Mouse (Mus musculus): ENCODE data around the gene Rpl10a. TPM values are rescaled to one million over a fixed set of nuclear protein-coding genes. Genes with fewer than 3 reads are reported as not detected.
A peak's percentile ranks its signal among the peaks of the same experiment; 100 is the strongest.

The Rpl10a gene
- polyA plus RNA-seq, 1 experiment: 618 TPM

DNA sequence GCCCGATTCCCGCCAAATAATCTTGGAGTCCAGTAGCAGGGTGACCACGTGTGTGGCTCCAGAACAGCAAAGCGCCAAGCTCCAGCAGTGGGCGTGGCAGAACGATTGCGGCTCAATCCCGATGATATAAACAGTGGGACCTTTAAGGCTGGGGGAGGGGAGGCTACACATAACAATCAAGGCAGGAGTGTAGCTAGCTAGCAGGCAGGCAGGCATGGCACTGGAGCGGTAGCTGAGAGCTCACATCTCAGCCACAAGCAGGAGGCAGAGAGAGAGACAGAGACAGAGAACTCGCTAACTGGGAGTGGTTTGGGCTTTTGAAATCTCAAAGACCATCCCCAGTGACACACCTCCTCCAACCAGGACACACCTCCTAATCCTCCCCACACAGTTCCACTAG, 23.1 kb upstream of the Rpl10a start:
- H3K4me3 ChIP-seq (ENCODE audit: insufficient read depth, low read length): no peak overlapping the region
- no peaks in the 10 kb centered on the region for H3K4me1 ChIP-seq (ENCODE audit: control insufficient read depth, insufficient read depth, low read length)
- TF ChIP-seq POLR2A (IDR thresholded peaks at IDR 0.05; ENCODE audit: borderline replicate concordance, low read depth, low read length) (no peak), CTCF (IDR thresholded peaks at IDR 0.05; ENCODE audit: low read depth, low read length) (no peak)
- no peak overlapping the region for H3K27ac ChIP-seq (ENCODE audit: insufficient read depth, low read depth, low read length)

- no peak overlapping the region for H3K27ac ChIP-seq (ENCODE audit: insufficient read depth, low read depth, low read length)
- no peak overlapping the region for H3K4me3 ChIP-seq (ENCODE audit: insufficient read depth, low read length)
- no peaks in the 10 kb centered on the region for H3K4me1 ChIP-seq (ENCODE audit: control insufficient read depth, insufficient read depth, low read length)
Measured at GRCm38 (mm10) chr17:28308297-28309195, 19.7 kb upstream of the Rpl10a start.

DNA sequence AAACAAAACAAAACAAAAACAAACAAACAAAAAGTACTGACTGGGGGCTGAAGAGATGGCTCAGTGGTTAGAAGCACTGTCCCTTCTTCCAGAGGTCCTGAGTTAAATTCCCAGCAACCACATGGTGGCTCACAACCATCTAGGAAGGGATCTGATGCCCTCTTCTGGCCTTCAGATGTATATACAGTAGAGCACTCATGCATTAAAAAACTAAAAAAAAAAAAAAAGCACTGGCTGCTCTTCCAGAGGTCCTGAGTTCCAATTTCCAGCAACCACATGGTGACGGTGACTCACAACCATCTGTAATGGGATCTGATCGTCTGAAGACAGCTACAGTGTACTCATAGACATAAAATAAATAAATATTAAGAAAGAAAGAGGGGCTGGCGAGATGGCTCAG, 17.4 kb upstream of the Rpl10a start:
- H3K4me1 ChIP-seq (ENCODE audit: control insufficient read depth, insufficient read depth, low read length): peaks cover 2% of the 10 kb centered on the region
- no peak overlapping the region for H3K4me3 ChIP-seq (ENCODE audit: insufficient read depth, low read length)
- H3K27ac ChIP-seq (ENCODE audit: insufficient read depth, low read depth, low read length): no peak overlapping the region
- TF ChIP-seq POLR2A (IDR thresholded peaks at IDR 0.05; ENCODE audit: borderline replicate concordance, low read depth, low read length): no peak
- no peak for TF ChIP-seq CTCF (IDR thresholded peaks at IDR 0.05; ENCODE audit: low read depth, low read length)

More at GRCm38 (mm10) chr17:28308297-28309195, 19.7 kb upstream of the Rpl10a start:
- TF ChIP-seq POLR2A (IDR thresholded peaks at IDR 0.05; ENCODE audit: borderline replicate concordance, low read depth, low read length): no peak
- TF ChIP-seq CTCF (IDR thresholded peaks at IDR 0.05; ENCODE audit: low read depth, low read length): peak; percentile 62

DNA sequence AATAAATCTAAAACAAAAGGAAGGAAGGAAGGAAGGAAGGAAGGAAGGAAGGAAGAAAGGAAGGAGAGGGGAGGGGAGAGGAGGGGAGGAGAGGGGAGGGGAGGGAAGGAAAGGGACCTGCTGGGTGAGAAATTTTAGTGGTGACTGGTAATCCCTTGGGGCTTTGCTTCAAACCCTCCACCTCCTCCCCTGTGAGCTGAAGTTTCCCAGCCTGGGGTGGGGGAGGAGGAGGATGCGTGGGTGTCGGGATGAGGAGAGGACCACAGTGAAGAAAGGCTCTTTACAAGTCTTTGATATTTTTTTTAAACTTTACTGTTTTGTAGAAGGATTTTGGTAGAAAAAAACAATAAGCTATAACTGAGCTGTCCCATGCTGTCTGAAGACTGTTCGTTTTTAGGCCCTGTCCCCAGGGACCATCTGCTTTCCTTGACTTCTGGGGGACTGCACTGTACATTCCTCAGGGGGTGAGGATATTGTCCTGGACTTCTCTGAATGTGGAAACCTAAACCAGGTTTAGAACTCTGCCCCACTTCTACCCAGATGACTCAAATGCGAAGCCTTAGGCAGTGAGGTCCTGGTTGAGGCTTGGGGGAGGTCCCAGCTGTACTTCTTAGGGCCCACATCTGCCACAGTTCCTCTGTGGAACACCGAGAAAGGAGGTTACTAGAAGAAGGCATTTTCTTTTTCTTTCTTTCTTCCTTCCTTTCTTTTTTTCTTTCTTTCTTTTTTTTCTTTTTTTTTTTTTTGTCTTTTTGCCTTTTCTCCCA, 16.7 kb upstream of the Rpl10a start:
- Histone ChIP-seq H3K27ac (ENCODE audit: insufficient read depth, low read depth, low read length) (no peak overlapping the region), H3K4me1 (ENCODE audit: control insufficient read depth, insufficient read depth, low read length) (peaks cover 2% of the 10 kb centered on the region), H3K4me3 (ENCODE audit: insufficient read depth, low read length) (no peak overlapping the region)
- TF ChIP-seq CTCF (IDR thresholded peaks at IDR 0.05; ENCODE audit: low read depth, low read length) (no peak), POLR2A (IDR thresholded peaks at IDR 0.05; ENCODE audit: borderline replicate concordance, low read depth, low read length) (no peak)

GRCm38 (mm10) chr17:28312232-28313211, 15.7 kb upstream of the Rpl10a start:
- peak; percentile 40 for TF ChIP-seq CTCF (IDR thresholded peaks at IDR 0.05; ENCODE audit: low read depth, low read length)
- TF ChIP-seq POLR2A (IDR thresholded peaks at IDR 0.05; ENCODE audit: borderline replicate concordance, low read depth, low read length): no peak
- Histone ChIP-seq H3K27ac (ENCODE audit: insufficient read depth, low read depth, low read length) (peak overlapping the region; percentile 47), H3K4me1 (ENCODE audit: control insufficient read depth, insufficient read depth, low read length) (peaks cover 2% of the 10 kb centered on the region), H3K4me3 (ENCODE audit: insufficient read depth, low read length) (peak overlapping the region; percentile 58)

- no peak for TF ChIP-seq POLR2A (IDR thresholded peaks at IDR 0.05; ENCODE audit: borderline replicate concordance, low read depth, low read length)
- TF ChIP-seq CTCF (IDR thresholded peaks at IDR 0.05; ENCODE audit: low read depth, low read length): no peak
- peak within 1 kb of the TSS; percentile 73 for H3K27ac ChIP-seq (ENCODE audit: insufficient read depth, low read depth, low read length)
- peak within 1 kb of the TSS; percentile 83 for H3K4me3 ChIP-seq (ENCODE audit: insufficient read depth, low read length)
- peaks cover 2% of the 10 kb centered on the region for H3K4me1 ChIP-seq (ENCODE audit: control insufficient read depth, insufficient read depth, low read length)
Measured at GRCm38 (mm10) chr17:28313212-28313879, 14.9 kb upstream of the Rpl10a start, which contains the start of gene Fance. TSS of gene Fance (plus strand) at chr17:28313519.

DNA sequence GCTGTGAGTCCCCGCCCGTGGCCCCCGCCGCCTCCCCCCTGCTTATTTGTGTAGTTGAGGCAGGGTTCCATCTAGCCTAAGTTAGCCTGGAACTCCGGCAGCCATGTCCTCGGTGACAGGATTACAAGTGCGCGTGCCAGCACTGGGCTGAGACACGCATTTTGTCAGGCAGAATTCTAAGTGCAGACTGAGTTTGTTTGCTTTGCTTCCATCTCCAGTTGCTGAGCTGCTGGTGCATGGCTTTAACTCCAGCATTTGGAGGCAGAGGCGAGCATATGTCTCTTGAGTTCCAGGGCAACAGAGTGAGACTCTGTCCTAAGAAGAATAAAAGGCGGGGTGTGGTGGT, 14.4 kb upstream of the Rpl10a start:
- Histone ChIP-seq H3K27ac (ENCODE audit: insufficient read depth, low read depth, low read length) (peak overlapping the region; percentile 73; the same call in 1 of the 2 replicates), H3K4me3 (ENCODE audit: insufficient read depth, low read length) (peak overlapping the region; percentile 83), H3K4me1 (ENCODE audit: control insufficient read depth, insufficient read depth, low read length) (peaks cover 2% of the 10 kb centered on the region)
- TF ChIP-seq CTCF (IDR thresholded peaks at IDR 0.05; ENCODE audit: low read depth, low read length) (no peak), POLR2A (IDR thresholded peaks at IDR 0.05; ENCODE audit: borderline replicate concordance, low read depth, low read length) (no peak)

DNA sequence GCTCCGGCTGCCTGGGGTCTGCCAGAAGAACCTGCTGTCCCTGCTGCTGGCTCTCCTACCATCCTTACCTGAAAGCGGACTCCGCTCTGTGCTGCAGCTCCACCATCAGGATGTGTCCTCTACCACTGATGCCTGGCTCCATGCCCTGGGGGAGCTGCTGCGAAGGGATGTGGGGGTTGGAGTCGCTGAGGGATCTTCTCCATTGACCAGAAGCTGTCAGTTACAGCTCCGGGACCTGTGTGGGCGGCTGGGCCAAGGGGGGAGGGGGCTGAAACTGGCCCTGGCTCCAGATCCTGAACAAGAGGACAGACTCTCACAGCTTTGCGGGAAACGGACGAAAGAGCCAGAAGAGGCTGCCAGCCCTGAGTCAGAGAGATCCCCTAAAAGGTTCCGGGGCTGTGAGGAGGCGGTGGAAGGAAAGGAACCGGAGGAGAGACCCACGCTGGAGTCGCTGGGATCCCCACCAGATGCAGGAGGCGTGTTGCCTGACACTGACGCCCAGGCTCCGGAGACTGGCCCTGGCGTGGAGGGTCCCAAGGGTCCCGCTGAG, 12.6 kb upstream of the Rpl10a start:
- H3K4me1 ChIP-seq (ENCODE audit: control insufficient read depth, insufficient read depth, low read length): peaks cover 2% of the 10 kb centered on the region
- TF ChIP-seq CTCF (IDR thresholded peaks at IDR 0.05; ENCODE audit: low read depth, low read length) (no peak), POLR2A (IDR thresholded peaks at IDR 0.05; ENCODE audit: borderline replicate concordance, low read depth, low read length) (no peak)
- H3K4me3 ChIP-seq (ENCODE audit: insufficient read depth, low read length): no peak overlapping the region
- no peak overlapping the region for H3K27ac ChIP-seq (ENCODE audit: insufficient read depth, low read depth, low read length)
